Mouse (Mus musculus) cortical plate, adult 2 months (tissue): Measurements from ENCODE around the gene Stxbp5.

Source experiments
- CTCF ChIP-seq: fragments of 200-500 bp; IDR thresholded peaks from 2 replicates; pipeline ENCODE4 v1.5.1; 2011; ENCODE audit warnings: mild to moderate bottlenecking, control low read depth, low read length; ENCODE audit not compliant: insufficient read depth; ENCODE audit errors: extremely low read depth
- POLR2A ChIP-seq: fragments of 200-500 bp; IDR thresholded peaks from 2 replicates; pipeline ENCODE4 v1.6.1; 2011; ENCODE audit warnings: mild to moderate bottlenecking, low read length, control low read depth; ENCODE audit not compliant: insufficient read depth; ENCODE audit errors: extremely low read depth

GRCm38 (mm10) chr10:9821299-9821698 lies 79.6 kb downstream of the Stxbp5 start:
- TF ChIP-seq POLR2A (no peak), CTCF (0 out of 2 replicates have a peak, but pooled peaks have one; percentile 29)
